Mouse (Mus musculus) lung, postnatal 0 days (tissue): Measurements from ENCODE around the gene Vps13c.

Experiments used
- CTCF ChIP-seq: IDR thresholded peaks from 2 replicates; pipeline ENCODE4 v1.5.1; 2016; ENCODE audit warnings: antibody characterized with exemption, mild to moderate bottlenecking
- EP300 ChIP-seq: IDR thresholded peaks from 2 replicates; pipeline ENCODE4 v1.6.1; 2016; ENCODE audit warnings: antibody characterized with exemption, mild to moderate bottlenecking, control low read depth

DNA sequence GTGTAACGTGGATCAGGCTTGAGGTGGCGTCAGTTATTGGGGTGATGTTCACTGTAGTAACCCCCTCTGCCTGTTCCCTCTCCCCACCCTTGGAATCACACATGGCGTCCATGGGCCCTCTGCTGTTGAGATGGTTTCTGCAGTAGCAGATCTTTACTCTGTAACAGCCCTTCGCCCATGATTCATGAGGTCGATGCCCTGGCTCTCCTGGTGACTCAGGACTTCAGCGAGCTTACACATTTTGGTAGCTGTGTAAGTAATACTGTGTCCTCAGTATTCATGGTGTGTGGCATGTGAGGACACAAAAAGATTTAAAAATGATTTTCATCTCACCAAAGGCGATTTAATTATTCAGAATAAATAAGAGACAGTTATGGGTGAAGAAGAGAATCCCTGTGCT, 74.5 kb downstream of the Vps13c start:
- no peak for TF ChIP-seq CTCF
- TF ChIP-seq EP300 = no peak
